Mouse (Mus musculus) lung, embryonic 14.5 days (tissue): ENCODE measurements around the gene Rora. TPM values are rescaled to one million over a fixed set of nuclear protein-coding genes. Genes with fewer than 3 reads are reported as not detected.
A peak's percentile ranks its signal among the peaks of the same experiment; 100 is the strongest.

Experiments used
- ATAC-seq: fragments of 200-750 bp; cut with Nextera tagmentation; 2 replicates; pipeline ENCODE4 v1.8.0; 2017; ENCODE audit warnings: mild to moderate bottlenecking, moderate TSS enrichment, moderate library complexity; ENCODE audit not compliant: insufficient read depth
- DNase-seq: peaks from one replicate; pipeline ENCODE4 v3.0.0-alpha.2; 2015
- H3K27ac ChIP-seq: fragments of 300-500 bp; sonication (generic); 2 replicates; pipeline ENCODE4 v1.5.1; 2014; ENCODE audit warnings: low read depth, mild to moderate bottlenecking, moderate library complexity
- H3K27me3 ChIP-seq: fragments of 300-500 bp; sonication (generic); 2 replicates; pipeline ENCODE4 v1.6.1; 2014; ENCODE audit warnings: low read length, control low read depth; ENCODE audit not compliant: insufficient read depth
- H3K36me3 ChIP-seq: fragments of 300-500 bp; sonication (generic); 2 replicates; pipeline ENCODE4 v1.6.1; 2014; ENCODE audit warnings: control low read depth; ENCODE audit not compliant: insufficient read depth
- H3K4me1 ChIP-seq: fragments of 300-500 bp; sonication (generic); 2 replicates; pipeline ENCODE4 v1.6.1; 2014; ENCODE audit warnings: antibody characterized with exemption, control low read depth; ENCODE audit not compliant: insufficient read depth
- H3K4me2 ChIP-seq: fragments of 300-500 bp; sonication (generic); 2 replicates; pipeline ENCODE4 v1.6.1; 2014; ENCODE audit warnings: mild to moderate bottlenecking
- H3K4me3 ChIP-seq: fragments of 300-500 bp; sonication (generic); 2 replicates; pipeline ENCODE4 v1.5.1; 2014; ENCODE audit warnings: low read depth, low read length
- H3K9ac ChIP-seq: fragments of 300-500 bp; sonication (generic); 2 replicates; pipeline ENCODE4 v1.6.1; 2014
- H3K9me3 ChIP-seq: fragments of 300-500 bp; sonication (generic); 2 replicates; pipeline ENCODE4 v1.6.1; 2016; ENCODE audit warnings: low read depth, low read length, control low read depth
- CTCF ChIP-seq: IDR thresholded peaks from 2 replicates; pipeline ENCODE4 v1.5.1; 2016; ENCODE audit warnings: antibody characterized with exemption, low read depth
- WGBS: fragments of 180-500 bp; shearing (Covaris S2); extraction: QIAGEN DNeasy Blood & Tissue Kit; methylation state at CpG from one replicate; pipeline ENCODE4 v1.1.7; 2014; 5-methylcytosine and 5-hydroxymethylcytosine counted together
- polyA plus RNA-seq: library from polyadenylated mRNA; unstranded; fragments of >200 nt; fragmentation: Nextera tagmentation; extraction: Ambion mirVana; gene quantifications from 2 replicates; pipeline ENCODE4 v1.2.1, GENCODE M21; 2014

Gene Rora
- 4.3 and 5.9 TPM in 2 replicates for polyA plus RNA-seq

DNA sequence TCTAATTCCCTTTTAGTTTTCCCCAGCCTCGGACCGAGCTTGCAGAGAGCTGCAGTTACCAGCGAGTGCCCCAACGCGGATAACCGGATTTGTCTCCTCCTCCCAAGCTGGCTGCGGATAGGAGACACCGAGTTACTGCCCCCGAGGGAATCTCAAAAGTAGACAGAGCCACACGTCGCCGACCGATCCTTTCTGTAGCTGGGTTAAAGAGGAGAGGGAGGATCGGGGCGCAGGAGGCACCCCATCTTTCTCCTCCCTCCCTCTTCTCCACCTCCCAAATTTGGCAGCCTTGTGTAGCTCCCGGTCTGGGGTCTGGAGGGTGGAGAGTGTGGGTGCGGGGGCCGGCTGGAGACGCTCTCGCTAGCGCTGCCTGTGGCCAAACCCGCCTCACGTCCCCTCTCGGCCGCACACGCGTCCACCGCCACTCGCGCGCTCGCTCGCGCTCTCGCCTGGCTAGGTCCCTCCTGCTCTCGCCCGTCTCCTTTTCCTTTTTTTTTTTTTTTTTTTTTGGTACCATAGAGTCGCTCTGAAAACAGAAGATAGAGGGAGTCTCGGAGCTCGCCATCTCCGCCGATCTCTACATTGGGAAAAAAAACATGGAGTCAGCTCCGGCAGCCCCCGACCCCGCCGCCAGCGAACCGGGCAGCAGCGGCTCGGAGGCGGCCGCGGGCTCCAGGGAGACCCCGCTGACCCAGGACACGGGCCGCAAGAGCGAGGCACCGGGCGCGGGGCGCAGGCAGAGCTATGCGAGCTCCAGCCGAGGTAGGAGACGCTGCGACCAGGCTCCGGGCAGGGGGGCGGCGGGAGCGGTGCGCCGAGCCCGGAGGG is at the start of gene Rora:
Gene Rora, plus strand, starts transcription at position 576 of the 828 bp plus-strand sequence.
- H3K36me3 ChIP-seq = no peaks in the 10 kb centered on the region

DNA sequence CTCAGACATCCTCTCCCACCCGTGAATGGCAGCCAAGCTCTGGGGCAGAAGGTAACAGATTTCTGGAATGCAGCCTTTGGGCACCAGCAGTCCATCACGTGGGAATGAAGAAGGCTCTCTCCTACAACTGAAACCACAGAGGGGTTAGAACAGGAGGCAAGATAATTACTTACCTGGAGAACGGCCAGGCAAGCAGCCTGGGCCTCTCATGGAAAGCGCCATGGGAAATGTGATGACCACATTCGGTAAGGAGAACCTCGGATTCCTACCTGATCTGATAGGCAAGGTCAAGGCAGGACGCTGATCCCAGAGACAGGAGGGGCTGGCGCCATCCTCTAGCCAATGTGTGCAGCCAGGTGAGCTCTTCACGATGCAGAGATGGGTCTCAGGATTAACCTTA is 39.6 kb upstream of the Rora start:
- Histone ChIP-seq H3K36me3 (no peaks in the 10 kb centered on the region), H3K4me1 (no peaks in the 10 kb centered on the region), H3K9me3 (no peaks in the 10 kb centered on the region), H3K4me3 (no peak overlapping the region), H3K9ac (no peak overlapping the region), H3K27ac (no peak overlapping the region), H3K4me2 (no peak overlapping the region), H3K27me3 (no peaks in the 10 kb centered on the region)
- no peak for ATAC-seq
- WGBS = 71% methylated on average over 9 of the region's 9 CpGs
- DNase-seq = no peak
- TF ChIP-seq CTCF = no peak

More for the DNA sequence above, at the start of gene Rora:
- Histone ChIP-seq H3K27ac (peak within 1 kb of the TSS; percentile 94), H3K27me3 (0 out of 2 replicates have a peak, but pooled peaks cover 4% of the 10 kb centered on the region), H3K4me2 (peak within 1 kb of the TSS; percentile 98), H3K4me3 (peak within 1 kb of the TSS; percentile 77), H3K9ac (peak within 1 kb of the TSS; percentile 75), H3K4me1 (no peaks in the 10 kb centered on the region; the same call in 1 of the 2 replicates), H3K9me3 (no peaks in the 10 kb centered on the region)
- WGBS = under 1% methylated on average over 72 of the region's 72 CpGs
- ATAC-seq (peak; percentile 84), DNase-seq (peak; percentile 87)
- peak; percentile 43 for TF ChIP-seq CTCF

DNA sequence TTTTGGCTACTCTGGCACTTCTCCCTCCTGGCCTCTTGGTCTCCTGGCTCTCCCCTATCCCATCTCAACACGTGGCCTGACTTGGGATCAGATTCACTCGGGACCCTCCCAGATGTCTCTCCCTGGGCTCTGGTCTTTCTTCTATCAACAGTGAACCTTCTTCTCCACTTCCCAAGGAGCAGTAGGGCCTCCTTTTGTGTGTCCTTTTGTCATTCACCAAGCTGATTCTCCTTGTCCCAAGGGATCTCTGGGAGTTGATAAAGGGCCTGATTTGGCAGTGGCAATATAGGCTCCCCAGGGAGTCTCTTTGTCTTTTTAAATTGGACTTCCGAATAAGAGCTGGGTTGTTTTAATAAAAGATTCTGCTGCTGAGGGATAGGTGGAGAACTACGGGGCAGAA is 36.5 kb upstream of the Rora start:
- TF ChIP-seq CTCF = no peak
- Histone ChIP-seq H3K27ac (no peak overlapping the region), H3K27me3 (no peaks in the 10 kb centered on the region), H3K9ac (no peak overlapping the region), H3K4me1 (no peaks in the 10 kb centered on the region), H3K4me3 (no peak overlapping the region), H3K36me3 (no peaks in the 10 kb centered on the region), H3K4me2 (no peak overlapping the region), H3K9me3 (no peaks in the 10 kb centered on the region)
- ATAC-seq = no peak
- no peak for DNase-seq
- 57% methylated on average over 4 of the region's 4 CpGs for WGBS

DNA sequence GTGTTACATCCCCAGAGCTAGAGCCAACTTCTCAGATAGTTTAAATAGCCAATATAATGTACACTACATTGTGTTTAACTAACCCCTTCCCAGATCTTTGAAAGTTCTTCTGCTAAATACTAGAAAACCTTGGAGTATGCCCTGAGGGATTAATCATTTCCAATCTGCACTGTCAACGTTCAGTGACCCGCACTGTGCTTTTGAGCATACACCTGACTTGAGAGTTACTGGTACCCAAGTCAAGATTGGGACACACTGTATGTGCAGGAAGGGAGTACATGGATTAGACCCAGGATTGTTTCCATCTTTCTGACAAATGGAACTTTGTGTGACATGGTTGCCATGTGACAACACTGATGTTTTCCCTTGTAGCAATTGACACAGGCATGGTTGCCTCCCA is 33.5 kb upstream of the Rora start:
- ATAC-seq (no peak), DNase-seq (no peak)
- H3K36me3 ChIP-seq = no peaks in the 10 kb centered on the region
- no peak overlapping the region for H3K4me2 ChIP-seq
- no peaks in the 10 kb centered on the region for H3K9me3 ChIP-seq
- H3K27ac ChIP-seq = no peak overlapping the region
- no peaks in the 10 kb centered on the region for H3K27me3 ChIP-seq
- no peaks in the 10 kb centered on the region for H3K4me1 ChIP-seq
- no peak overlapping the region for H3K4me3 ChIP-seq
- no peak overlapping the region for H3K9ac ChIP-seq
- WGBS = 57% methylated on average over 2 of the region's 2 CpGs
- TF ChIP-seq CTCF = no peak

DNA sequence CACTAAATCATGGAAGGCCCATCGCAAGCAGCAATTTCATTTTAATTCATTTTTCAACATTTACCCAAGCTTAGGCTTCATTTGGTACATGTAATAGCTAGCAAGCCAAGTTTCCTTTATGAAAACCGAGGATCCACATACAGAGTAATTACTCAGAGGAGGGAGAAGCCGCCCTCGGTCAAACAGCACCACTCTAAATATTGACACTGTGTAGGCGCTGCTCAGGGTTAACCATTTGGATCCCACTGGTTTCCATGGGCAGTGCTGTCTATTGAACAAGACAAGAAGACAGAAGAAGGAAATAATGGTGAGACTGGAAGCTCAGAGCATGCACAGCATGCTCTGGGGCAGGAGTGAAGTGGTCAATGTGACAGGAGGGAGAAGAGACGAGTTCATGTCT is 33.1 kb upstream of the Rora start:
- DNase-seq (peak; percentile 15), ATAC-seq (no peak)
- Histone ChIP-seq H3K9me3 (no peaks in the 10 kb centered on the region), H3K27ac (no peak overlapping the region), H3K4me3 (no peak overlapping the region), H3K36me3 (no peaks in the 10 kb centered on the region), H3K27me3 (no peaks in the 10 kb centered on the region), H3K4me1 (no peaks in the 10 kb centered on the region), H3K9ac (no peak overlapping the region), H3K4me2 (no peak overlapping the region)
- no peak for TF ChIP-seq CTCF
- WGBS = 41% methylated on average over 6 of the region's 6 CpGs

DNA sequence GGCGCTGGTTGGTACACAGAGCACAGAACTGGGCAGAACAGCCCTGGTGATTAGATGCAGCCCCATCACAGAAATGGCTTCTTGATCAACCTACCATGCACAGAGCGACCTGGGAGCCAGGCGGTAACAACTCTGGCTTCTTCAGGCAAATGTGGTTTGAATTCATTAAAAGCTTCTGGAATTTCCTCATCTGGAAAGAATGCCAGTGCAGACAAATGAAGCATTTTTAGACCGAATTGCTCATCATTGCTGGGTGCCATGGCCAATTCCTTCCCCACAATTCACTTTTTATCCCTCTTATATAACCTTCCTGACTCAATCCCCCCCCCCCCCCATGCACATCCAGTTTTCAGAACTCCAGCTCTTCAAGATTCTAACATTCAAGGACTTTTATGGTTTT is 28.6 kb upstream of the Rora start:
- Histone ChIP-seq H3K27me3 (no peaks in the 10 kb centered on the region), H3K27ac (no peak overlapping the region), H3K36me3 (no peaks in the 10 kb centered on the region), H3K9me3 (no peaks in the 10 kb centered on the region), H3K4me3 (no peak overlapping the region), H3K4me2 (no peak overlapping the region), H3K4me1 (no peaks in the 10 kb centered on the region), H3K9ac (no peak overlapping the region)
- no peak for ATAC-seq
- TF ChIP-seq CTCF = no peak
- 79% methylated on average over 4 of the region's 4 CpGs for WGBS
- no peak for DNase-seq

DNA sequence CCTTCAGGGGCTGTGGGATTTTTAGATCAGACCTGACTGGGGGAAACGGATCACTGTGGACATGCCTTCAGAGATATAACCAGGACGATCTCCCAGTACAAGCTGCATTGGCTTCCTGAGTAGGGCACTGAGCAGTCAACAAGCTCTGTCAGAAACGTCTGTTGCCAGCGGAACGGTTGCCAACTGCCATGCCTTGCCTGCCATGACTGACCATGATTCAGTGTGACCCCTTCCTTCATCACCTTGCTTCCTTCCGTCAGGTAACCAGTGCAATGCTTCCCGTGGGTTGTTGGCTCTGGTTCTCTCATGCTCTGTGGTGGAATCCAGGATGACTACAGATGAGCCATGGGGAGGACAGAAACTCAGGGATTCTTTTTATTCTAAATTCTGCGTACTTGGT is 16.3 kb upstream of the Rora start:
- WGBS = 84% methylated on average over 8 of the region's 8 CpGs
- no peaks in the 10 kb centered on the region for H3K36me3 ChIP-seq
- TF ChIP-seq CTCF = no peak

More for the DNA sequence above, 16.3 kb upstream of the Rora start:
- Histone ChIP-seq H3K9me3 (no peaks in the 10 kb centered on the region), H3K4me2 (no peak overlapping the region), H3K27me3 (no peaks in the 10 kb centered on the region), H3K27ac (no peak overlapping the region), H3K9ac (no peak overlapping the region), H3K4me1 (no peaks in the 10 kb centered on the region), H3K4me3 (no peak overlapping the region)
- ATAC-seq (no peak), DNase-seq (no peak)
